Mouse (Mus musculus): ENCODE results near the gene 1600014C10Rik. TPM values are rescaled to one million over a fixed set of nuclear protein-coding genes. Genes with fewer than 3 reads are reported as not detected.

Gene 1600014C10Rik
- polyA plus RNA-seq, 1 experiment from 2014 or later: 18.2 TPM

GRCm38 (mm10) chr7:38182596-38182961 lies 438 bp upstream of the 1600014C10Rik start:
- peak overlapping the region; percentile 89 for H3K4me2 ChIP-seq (replicated peaks; ENCODE audit: low read depth)
- ATAC-seq: peak; percentile 62
- H3K4me3 ChIP-seq (ENCODE audit: low read depth, low read length): peak overlapping the region; percentile 67
- H3K9me3 ChIP-seq (ENCODE audit: control insufficient read depth): no peaks in the 10 kb centered on the region
- TF ChIP-seq CTCF (IDR thresholded peaks at IDR 0.05; ENCODE audit: low read depth): peak; percentile 97
- H3K27me3 ChIP-seq (replicated peaks; ENCODE audit: control insufficient read depth, insufficient read depth, low read length): no peaks in the 10 kb centered on the region
- peak overlapping the region; percentile 80 for H3K27ac ChIP-seq (ENCODE audit: low read depth, low read length)
- no peak overlapping the region for H3K9ac ChIP-seq (ENCODE audit: low read depth, low read length)
- 0 out of 2 replicates have a peak, but pooled peaks cover 9% of the 10 kb centered on the region for H3K4me1 ChIP-seq (replicated peaks; ENCODE audit: control insufficient read depth, insufficient read depth, low read length)
- no peaks in the 10 kb centered on the region for H3K36me3 ChIP-seq (ENCODE audit: control insufficient read depth, insufficient read depth)
- WGBS: under 1% methylated on average over 11 of the region's 11 CpGs

DNA sequence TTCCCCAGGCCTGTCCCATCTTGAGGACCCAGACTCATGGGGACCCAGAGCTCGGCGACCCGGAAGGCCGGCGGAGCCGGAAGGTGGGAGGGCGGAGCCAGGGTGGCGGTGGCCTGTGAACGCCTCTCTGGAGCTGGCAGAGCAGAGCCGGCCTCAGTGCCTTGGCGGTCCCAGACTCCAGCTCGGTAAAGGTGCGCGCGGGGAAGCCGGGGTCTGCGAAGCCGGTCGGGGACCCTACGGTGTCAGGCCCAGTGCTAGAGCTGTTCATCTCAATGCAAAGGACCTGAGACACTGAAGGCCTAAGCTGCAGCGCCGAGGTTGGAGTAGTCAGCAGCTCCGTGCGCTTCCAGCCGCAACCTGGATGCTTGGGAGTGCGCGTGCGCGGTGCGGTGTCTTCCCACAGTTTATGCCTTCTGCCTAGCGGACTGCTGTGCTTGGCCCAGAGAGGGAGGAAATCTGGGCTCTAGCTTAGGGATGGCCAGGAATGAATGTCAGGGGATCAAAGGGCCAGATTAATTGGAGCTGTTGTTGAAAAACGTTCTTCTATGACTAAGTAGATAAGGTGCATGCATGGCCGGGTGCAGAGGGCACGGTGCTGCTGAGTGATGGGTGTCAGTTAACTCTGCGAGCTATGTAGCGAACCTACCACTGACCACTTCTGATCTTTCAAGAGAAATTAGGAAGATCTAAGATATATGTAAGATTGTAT lies 846 bp downstream of the 1600014C10Rik start:
- Histone ChIP-seq H3K27ac (ENCODE audit: low read depth, low read length) (peak overlapping the region; percentile 80), H3K27me3 (replicated peaks; ENCODE audit: control insufficient read depth, insufficient read depth, low read length) (no peaks in the 10 kb centered on the region), H3K4me2 (replicated peaks; ENCODE audit: low read depth) (peak overlapping the region; percentile 89), H3K4me1 (replicated peaks; ENCODE audit: control insufficient read depth, insufficient read depth, low read length) (0 out of 2 replicates have a peak, but pooled peaks cover 9% of the 10 kb centered on the region), H3K4me3 (ENCODE audit: low read depth, low read length) (peak overlapping the region; percentile 67), H3K9ac (ENCODE audit: low read depth, low read length) (peak overlapping the region; percentile 65), H3K9me3 (ENCODE audit: control insufficient read depth) (no peaks in the 10 kb centered on the region), H3K36me3 (ENCODE audit: control insufficient read depth, insufficient read depth) (no peaks in the 10 kb centered on the region)
- WGBS: 4% methylated on average over 36 of the region's 36 CpGs
- TF ChIP-seq CTCF (IDR thresholded peaks at IDR 0.05; ENCODE audit: low read depth): no peak; the same call in 1 of the 2 replicates
- ATAC-seq: peak; percentile 85

GRCm38 (mm10) chr7:38184418-38184745 lies 1.4 kb downstream of the 1600014C10Rik start:
- Histone ChIP-seq H3K9me3 (ENCODE audit: control insufficient read depth) (no peaks in the 10 kb centered on the region), H3K27me3 (replicated peaks; ENCODE audit: control insufficient read depth, insufficient read depth, low read length) (no peaks in the 10 kb centered on the region), H3K36me3 (ENCODE audit: control insufficient read depth, insufficient read depth) (peaks cover 4% of the 10 kb centered on the region; the same call in 1 of the 2 replicates), H3K27ac (ENCODE audit: low read depth, low read length) (no peak overlapping the region), H3K4me3 (ENCODE audit: low read depth, low read length) (peak overlapping the region; percentile 67), H3K4me2 (replicated peaks; ENCODE audit: low read depth) (peak overlapping the region; percentile 89), H3K4me1 (replicated peaks; ENCODE audit: control insufficient read depth, insufficient read depth, low read length) (0 out of 2 replicates have a peak, but pooled peaks cover 9% of the 10 kb centered on the region), H3K9ac (ENCODE audit: low read depth, low read length) (no peak overlapping the region)
- TF ChIP-seq CTCF (IDR thresholded peaks at IDR 0.05; ENCODE audit: low read depth): no peak
- no peak for ATAC-seq
- WGBS: 39% methylated on average over 1 of the region's 1 CpGs

- 0 out of 2 replicates have a peak, but pooled peaks cover 9% of the 10 kb centered on the region for H3K4me1 ChIP-seq (replicated peaks; ENCODE audit: control insufficient read depth, insufficient read depth, low read length)
- peak overlapping the region; percentile 89; the same call in 1 of the 2 replicates for H3K4me2 ChIP-seq (replicated peaks; ENCODE audit: low read depth)
- no peak overlapping the region for H3K27ac ChIP-seq (ENCODE audit: low read depth, low read length)
- ATAC-seq: no peak
- H3K27me3 ChIP-seq (replicated peaks; ENCODE audit: control insufficient read depth, insufficient read depth, low read length): no peaks in the 10 kb centered on the region
- no peak overlapping the region for H3K9ac ChIP-seq (ENCODE audit: low read depth, low read length)
- no peak overlapping the region for H3K4me3 ChIP-seq (ENCODE audit: low read depth, low read length)
- H3K36me3 ChIP-seq (ENCODE audit: control insufficient read depth, insufficient read depth): peaks cover 8% of the 10 kb centered on the region; the same call in 1 of the 2 replicates
- no peaks in the 10 kb centered on the region for H3K9me3 ChIP-seq (ENCODE audit: control insufficient read depth)
- WGBS: 88% methylated on average over 6 of the region's 6 CpGs
- TF ChIP-seq CTCF (IDR thresholded peaks at IDR 0.05; ENCODE audit: low read depth): no peak
These were observed 1.8 kb downstream of the 1600014C10Rik start for GRCm38 (mm10) chr7:38184786-38185185.

- no peak for TF ChIP-seq CTCF (IDR thresholded peaks at IDR 0.05; ENCODE audit: low read depth)
- H3K9ac ChIP-seq (ENCODE audit: low read depth, low read length): no peak overlapping the region
- 0 out of 2 replicates have a peak, but pooled peaks cover 9% of the 10 kb centered on the region for H3K4me1 ChIP-seq (replicated peaks; ENCODE audit: control insufficient read depth, insufficient read depth, low read length)
- peaks cover 17% of the 10 kb centered on the region; the same call in 1 of the 2 replicates for H3K36me3 ChIP-seq (ENCODE audit: control insufficient read depth, insufficient read depth)
- H3K27me3 ChIP-seq (replicated peaks; ENCODE audit: control insufficient read depth, insufficient read depth, low read length): no peaks in the 10 kb centered on the region
- H3K27ac ChIP-seq (ENCODE audit: low read depth, low read length): no peak overlapping the region; the same call in 1 of the 2 replicates
- no peaks in the 10 kb centered on the region for H3K9me3 ChIP-seq (ENCODE audit: control insufficient read depth)
- 76% methylated on average over 4 of the region's 4 CpGs for WGBS
- ATAC-seq: no peak
- no peak overlapping the region for H3K4me2 ChIP-seq (replicated peaks; ENCODE audit: low read depth)
- no peak overlapping the region for H3K4me3 ChIP-seq (ENCODE audit: low read depth, low read length)
These were observed 3.8 kb downstream of the 1600014C10Rik start for GRCm38 (mm10) chr7:38186861-38187260.

DNA sequence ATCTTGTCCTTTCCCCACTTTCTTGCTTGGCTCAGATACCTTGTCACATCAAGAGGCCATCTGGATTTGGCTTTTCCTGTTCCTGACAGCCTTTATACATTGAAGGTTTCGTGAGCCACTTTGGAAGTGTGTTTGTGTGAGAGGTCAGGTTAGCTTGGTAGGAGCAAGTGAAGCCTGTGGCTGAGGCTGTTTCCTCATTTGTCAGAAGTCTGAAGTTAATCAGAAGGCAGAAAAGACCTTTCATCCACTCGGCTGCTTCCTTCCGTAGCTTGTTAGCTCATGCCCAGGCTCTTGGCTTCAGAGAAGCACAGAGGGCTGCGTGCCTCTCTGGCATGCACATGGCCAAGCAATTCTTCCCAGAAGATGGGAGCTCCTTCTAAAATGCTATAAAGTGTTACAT lies 4.8 kb downstream of the 1600014C10Rik start:
- no peaks in the 10 kb centered on the region for H3K9me3 ChIP-seq (ENCODE audit: control insufficient read depth)
- no peak overlapping the region for H3K4me2 ChIP-seq (replicated peaks; ENCODE audit: low read depth)
- no peaks in the 10 kb centered on the region for H3K27me3 ChIP-seq (replicated peaks; ENCODE audit: control insufficient read depth, insufficient read depth, low read length)
- no peak overlapping the region for H3K9ac ChIP-seq (ENCODE audit: low read depth, low read length)
- 76% methylated on average over 4 of the region's 4 CpGs for WGBS
- 0 out of 2 replicates have a peak, but pooled peaks cover 4% of the 10 kb centered on the region for H3K4me1 ChIP-seq (replicated peaks; ENCODE audit: control insufficient read depth, insufficient read depth, low read length)
- H3K36me3 ChIP-seq (ENCODE audit: control insufficient read depth, insufficient read depth): peaks cover 17% of the 10 kb centered on the region; the same call in 1 of the 2 replicates
- no peak overlapping the region for H3K4me3 ChIP-seq (ENCODE audit: low read depth, low read length)
- H3K27ac ChIP-seq (ENCODE audit: low read depth, low read length): no peak overlapping the region
- TF ChIP-seq CTCF (IDR thresholded peaks at IDR 0.05; ENCODE audit: low read depth): no peak
- ATAC-seq: no peak

Data from intestine, postnatal 0 days (tissue).